Mouse (Mus musculus) neural tube, embryonic 11.5 days (tissue): Measurements from ENCODE around the gene Gbp2. TPM values are rescaled to one million over a fixed set of nuclear protein-coding genes. Genes with fewer than 3 reads are reported as not detected.

Experiments used
- ATAC-seq: fragments of 200-750 bp; cut with Nextera tagmentation; 2 replicates; pipeline ENCODE4 v1.8.0; 2017; ENCODE audit warnings: moderate number of reproducible peaks, mild to moderate bottlenecking, moderate TSS enrichment, moderate library complexity; ENCODE audit not compliant: insufficient read depth, low FRiP score, low TSS enrichment
- DNase-seq: peaks from one replicate; pipeline ENCODE4 v3.0.0-alpha.2; 2015; ENCODE audit warnings: low spot score
- H3K27ac ChIP-seq: fragments of 300-500 bp; sonication (generic); 2 replicates; pipeline ENCODE4 v1.5.1; 2014; ENCODE audit warnings: low read depth, mild to moderate bottlenecking, low read length
- H3K27me3 ChIP-seq: fragments of 300-500 bp; sonication (generic); 2 replicates; pipeline ENCODE4 v1.6.1; 2014; ENCODE audit warnings: mild to moderate bottlenecking, low read length, mixed read lengths; ENCODE audit not compliant: control insufficient read depth, insufficient read depth
- H3K36me3 ChIP-seq: fragments of 300-500 bp; sonication (generic); 2 replicates; pipeline ENCODE4 v1.6.1; 2014; ENCODE audit warnings: mild to moderate bottlenecking, low read length, moderate library complexity, mixed read lengths; ENCODE audit not compliant: control insufficient read depth, insufficient read depth
- H3K4me1 ChIP-seq: fragments of 300-500 bp; sonication (generic); 2 replicates; pipeline ENCODE4 v1.6.1; 2014; ENCODE audit warnings: low read length, mixed read lengths; ENCODE audit not compliant: control insufficient read depth, insufficient read depth
- H3K4me2 ChIP-seq: fragments of 300-500 bp; sonication (generic); 2 replicates; pipeline ENCODE4 v1.6.1; 2014; ENCODE audit warnings: low read depth, mild to moderate bottlenecking, moderate library complexity
- H3K4me3 ChIP-seq: fragments of 300-500 bp; sonication (generic); 2 replicates; pipeline ENCODE4 v1.5.1; 2014; ENCODE audit warnings: low read depth, low read length
- H3K9ac ChIP-seq: fragments of 300-500 bp; sonication (generic); 2 replicates; pipeline ENCODE4 v1.6.1; 2014; ENCODE audit warnings: mild to moderate bottlenecking, low read length
- H3K9me3 ChIP-seq: fragments of 300-500 bp; sonication (generic); 2 replicates; pipeline ENCODE4 v1.6.1; 2016; ENCODE audit warnings: low read length; ENCODE audit not compliant: control insufficient read depth
- WGBS: fragments of 180-500 bp; shearing (Covaris S2); extraction: QIAGEN DNeasy Blood & Tissue Kit; methylation state at CpG from one replicate; pipeline ENCODE4 v1.1.7; 2014; 5-methylcytosine and 5-hydroxymethylcytosine counted together
- microRNA-seq: library from miRNA; unstranded; fragments of <30 nt; microRNA quantifications from one replicate; pipeline ENCODE4, GENCODE M21; 2016
- polyA plus RNA-seq: library from polyadenylated mRNA; unstranded; fragments of >200 nt; fragmentation: Nextera tagmentation; extraction: Ambion mirVana; gene quantifications from 2 replicates; pipeline ENCODE4 v1.2.1, GENCODE M21; 2014

The Gbp2 gene
- polyA plus RNA-seq, 1 experiment from 2014 or later, result 0.21 TPM

GRCm38 (mm10) chr3:142650205-142650604 is 29.8 kb downstream of the Gbp2 start:
- DNase-seq (no peak), ATAC-seq (no peak)
- no peaks in the 10 kb centered on the region for H3K9me3 ChIP-seq
- no peaks in the 10 kb centered on the region for H3K4me1 ChIP-seq
- no peak overlapping the region for H3K4me2 ChIP-seq
- WGBS, result 46% methylated on average over 2 of the region's 2 CpGs
- H3K4me3 ChIP-seq, result no peak overlapping the region
- H3K9ac ChIP-seq, result no peak overlapping the region
- H3K27me3 ChIP-seq, result no peaks in the 10 kb centered on the region
- H3K36me3 ChIP-seq, result no peaks in the 10 kb centered on the region
- no peak overlapping the region for H3K27ac ChIP-seq

DNA sequence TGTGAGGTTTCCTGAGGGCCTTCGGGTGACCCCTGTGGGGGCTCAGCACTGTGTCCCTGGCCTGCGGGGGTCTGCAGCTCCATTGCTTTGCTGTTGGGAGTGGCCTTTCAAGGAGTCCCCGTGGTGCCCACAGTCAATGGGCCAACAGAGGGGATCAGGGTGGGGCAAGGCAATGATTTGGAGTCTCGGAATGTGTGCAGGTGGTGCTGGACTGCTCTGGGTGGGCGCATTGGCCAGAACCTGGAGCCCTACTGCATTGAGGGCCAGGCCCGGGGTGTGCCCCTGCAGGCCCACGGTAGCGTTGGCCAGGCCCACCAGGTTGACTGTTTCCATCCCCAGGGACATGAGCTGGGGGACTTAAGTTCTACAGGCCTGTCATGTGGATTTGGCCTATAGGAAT is 44.3 kb downstream of the Gbp2 start:
- no peak for ATAC-seq
- no peak for DNase-seq
- H3K27me3 ChIP-seq, result no peaks in the 10 kb centered on the region

DNA sequence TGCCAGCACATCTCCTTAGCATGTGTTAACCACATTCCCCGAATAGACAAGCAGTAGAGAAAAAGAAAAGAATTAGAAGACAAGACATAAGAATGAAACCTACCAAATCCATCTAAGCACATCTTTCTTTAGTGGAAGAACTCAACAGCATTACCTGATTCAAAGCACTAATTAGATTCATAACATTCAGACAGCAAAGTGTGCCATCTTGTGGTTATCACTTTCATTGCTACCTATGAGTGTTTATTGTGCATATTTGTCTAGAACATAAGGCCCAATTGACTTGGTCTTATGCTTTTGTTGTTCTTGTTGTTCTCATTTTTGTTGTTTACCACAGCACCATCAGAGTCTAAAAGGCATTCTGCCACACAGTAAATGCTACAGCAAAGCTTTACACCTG is 54.2 kb downstream of the Gbp2 start:
- Histone ChIP-seq H3K9me3 (no peaks in the 10 kb centered on the region), H3K4me3 (no peak overlapping the region), H3K4me2 (no peak overlapping the region), H3K9ac (no peak overlapping the region), H3K4me1 (no peaks in the 10 kb centered on the region), H3K36me3 (no peaks in the 10 kb centered on the region), H3K27me3 (no peaks in the 10 kb centered on the region), H3K27ac (no peak overlapping the region)
- ATAC-seq, result no peak
- 83% methylated on average over 1 of the region's 1 CpGs for WGBS
- DNase-seq, result no peak

More for the DNA sequence above, 44.3 kb downstream of the Gbp2 start:
- H3K9ac ChIP-seq, result no peak overlapping the region
- H3K4me3 ChIP-seq, result no peak overlapping the region
- H3K9me3 ChIP-seq, result no peaks in the 10 kb centered on the region
- no peaks in the 10 kb centered on the region for H3K36me3 ChIP-seq
- 95% methylated on average over 8 of the region's 8 CpGs for WGBS
- H3K4me2 ChIP-seq, result no peak overlapping the region
- H3K27ac ChIP-seq, result no peak overlapping the region
- no peaks in the 10 kb centered on the region for H3K4me1 ChIP-seq

Small RNA genes within 50 kb of the gene (microRNA-seq; reads per million reads assigned to microRNA genes)
- not detected for gene Mir6381

Other genes with a start within 250 kb of the Gbp2 start
- 20.8 and 25.2 TPM in 2 replicates for gene Pdlim5, start 224.9 kb upstream of the Gbp2 start, polyA plus RNA-seq
- gene Gbp5, start 126.6 kb upstream of the Gbp2 start, polyA plus RNA-seq, result 0.07 and 0.08 TPM in 2 replicates
- 0.64 and 1.1 TPM in 2 replicates for gene Gbp7, start 90.3 kb upstream of the Gbp2 start, polyA plus RNA-seq
- gene Gbp3, start 60.6 kb upstream of the Gbp2 start, polyA plus RNA-seq, result 0.39 and 0.46 TPM in 2 replicates
- gene Gbp2b, start 25.8 kb upstream of the Gbp2 start, polyA plus RNA-seq, result not detected in 2 replicates
- gene Kyat3, start 80.4 kb downstream of the Gbp2 start, polyA plus RNA-seq, result 14.4 and 16.7 TPM in 2 replicates
- gene Gtf2b, start 144.4 kb downstream of the Gbp2 start, polyA plus RNA-seq, result 97.7 and 98.1 TPM in 2 replicates